Mouse (Mus musculus) liver, postnatal 0 days (tissue): ENCODE measurements around the gene Efcab14. TPM values are rescaled to one million over a fixed set of nuclear protein-coding genes. Genes with fewer than 3 reads are reported as not detected.

Experiments
- ATAC-seq: fragments of 200-750 bp; cut with Nextera tagmentation; 2 replicates; pipeline ENCODE4 v1.8.0; 2017; ENCODE audit warnings: mild to moderate bottlenecking, moderate library complexity
- DNase-seq: peaks from one replicate; pipeline ENCODE4 v3.0.0-alpha.2; 2016
- H3K27ac ChIP-seq: fragments of 300-500 bp; sonication (generic); 2 replicates; pipeline ENCODE4 v1.5.1; 2014; ENCODE audit warnings: antibody characterized with exemption, moderate library complexity, mild to moderate bottlenecking, low read depth
- H3K27me3 ChIP-seq: fragments of 300-500 bp; sonication (generic); 2 replicates; pipeline ENCODE4 v1.6.1; 2014; ENCODE audit warnings: low read length, control low read depth, mixed read lengths; ENCODE audit not compliant: insufficient read depth
- H3K36me3 ChIP-seq: fragments of 300-500 bp; sonication (generic); replicated peaks from 2 replicates; pipeline ENCODE4 v1.6.1; 2014; ENCODE audit warnings: mild to moderate bottlenecking, control low read depth, low read length, moderate library complexity, mixed read lengths; ENCODE audit not compliant: insufficient read depth
- H3K4me1 ChIP-seq: fragments of 300-500 bp; sonication (generic); 2 replicates; pipeline ENCODE4 v1.6.1; 2014; ENCODE audit warnings: antibody characterized with exemption, mild to moderate bottlenecking, control low read depth; ENCODE audit not compliant: insufficient read depth
- H3K4me2 ChIP-seq: fragments of 300-500 bp; sonication (generic); 2 replicates; pipeline ENCODE4 v1.6.1; 2014; ENCODE audit warnings: low read depth, mild to moderate bottlenecking, low read length, moderate library complexity, mixed read lengths
- H3K4me3 ChIP-seq: fragments of 300-500 bp; sonication (generic); 2 replicates; pipeline ENCODE4 v1.5.1; 2014; ENCODE audit warnings: low read depth, low read length
- H3K9ac ChIP-seq: fragments of 300-500 bp; sonication (generic); replicated peaks from 2 replicates; pipeline ENCODE4 v1.6.1; 2014; ENCODE audit warnings: mild to moderate bottlenecking, moderate library complexity
- H3K9me3 ChIP-seq: fragments of 300-500 bp; sonication (generic); 2 replicates; pipeline ENCODE4 v1.6.1; 2016; ENCODE audit warnings: mild to moderate bottlenecking, control low read depth, low read length, mixed read lengths
- CTCF ChIP-seq: sonication (generic); IDR thresholded peaks from 2 replicates; pipeline ENCODE4 v1.5.1; 2016; ENCODE audit warnings: antibody characterized with exemption, low read depth
- EP300 ChIP-seq: IDR thresholded peaks from 2 replicates; pipeline ENCODE4 v1.6.1; 2016; ENCODE audit warnings: antibody characterized with exemption, low read depth, mild to moderate bottlenecking
- WGBS: fragments of 180-500 bp; shearing (Covaris S2); extraction: QIAGEN DNeasy Blood & Tissue Kit; methylation state at CpG from one replicate; pipeline ENCODE4 v1.1.7; 2014; ENCODE audit not compliant: insufficient replicate concordance; 5-methylcytosine and 5-hydroxymethylcytosine counted together
- polyA plus RNA-seq: library from polyadenylated mRNA; unstranded; fragments of >200 nt; fragmentation: Nextera tagmentation; extraction: Ambion mirVana; gene quantifications from 2 replicates; pipeline ENCODE4 v1.2.1, GENCODE M21; 2015

The Efcab14 gene
- polyA plus RNA-seq = 8.3 and 8.4 TPM in 2 replicates

GRCm38 (mm10) chr4:115737551-115738041, at the start of gene Efcab14:
Efcab14 (plus strand) TSS chr4:115737744.
- H3K4me2 ChIP-seq = peak within 1 kb of the TSS; percentile 89
- peak; percentile 99 for DNase-seq
- peak within 1 kb of the TSS; percentile 92 for H3K27ac ChIP-seq
- peaks cover 18% of the 10 kb centered on the region for H3K4me1 ChIP-seq
- no peaks in the 10 kb centered on the region; the same call in 1 of the 2 replicates for H3K36me3 ChIP-seq
- peak; percentile 65 for TF ChIP-seq CTCF
- TF ChIP-seq EP300 = peak; percentile 18; the same call in 1 of the 2 replicates
- 1% methylated on average over 45 of the region's 45 CpGs for WGBS
- no peaks in the 10 kb centered on the region for H3K9me3 ChIP-seq
- peak; percentile 100 for ATAC-seq
- H3K4me3 ChIP-seq = peak within 1 kb of the TSS; percentile 97
- peak within 1 kb of the TSS; percentile 95 for H3K9ac ChIP-seq
- no peaks in the 10 kb centered on the region for H3K27me3 ChIP-seq

- Histone ChIP-seq H3K9ac (no peak overlapping the region), H3K9me3 (no peaks in the 10 kb centered on the region), H3K4me1 (no peaks in the 10 kb centered on the region), H3K4me3 (no peak overlapping the region), H3K27ac (no peak overlapping the region), H3K36me3 (no peaks in the 10 kb centered on the region), H3K27me3 (no peaks in the 10 kb centered on the region), H3K4me2 (no peak overlapping the region)
- ATAC-seq = no peak
- DNase-seq = no peak
- 61% methylated on average over 3 of the region's 3 CpGs for WGBS
- TF ChIP-seq CTCF (no peak), EP300 (no peak)
Measured at GRCm38 (mm10) chr4:115701468-115701867, 36.1 kb upstream of the Efcab14 start.

- Histone ChIP-seq H3K36me3 (no peaks in the 10 kb centered on the region), H3K4me1 (no peaks in the 10 kb centered on the region), H3K9ac (no peak overlapping the region), H3K9me3 (no peaks in the 10 kb centered on the region), H3K4me2 (no peak overlapping the region), H3K27me3 (no peaks in the 10 kb centered on the region), H3K4me3 (no peak overlapping the region), H3K27ac (no peak overlapping the region)
- 78% methylated on average over 2 of the region's 2 CpGs for WGBS
- ATAC-seq (no peak), DNase-seq (no peak)
- TF ChIP-seq EP300 = no peak
- TF ChIP-seq CTCF = no peak
Measured at GRCm38 (mm10) chr4:115703927-115704505, 33.5 kb upstream of the Efcab14 start.

GRCm38 (mm10) chr4:115708974-115709593, 28.5 kb upstream of the Efcab14 start:
- Histone ChIP-seq H3K36me3 (no peaks in the 10 kb centered on the region), H3K27me3 (no peaks in the 10 kb centered on the region), H3K4me3 (no peak overlapping the region), H3K9me3 (no peaks in the 10 kb centered on the region), H3K4me2 (no peak overlapping the region), H3K9ac (no peak overlapping the region), H3K27ac (no peak overlapping the region), H3K4me1 (peaks cover 4% of the 10 kb centered on the region)
- DNase-seq = no peak
- TF ChIP-seq CTCF = no peak
- TF ChIP-seq EP300 = no peak
- ATAC-seq = 0 out of 2 replicates have a peak, but pooled peaks have one; percentile 8
- WGBS = 37% methylated on average over 13 of the region's 13 CpGs

- Histone ChIP-seq H3K9ac (peak overlapping the region; percentile 26; the same call in 1 of the 2 replicates), H3K36me3 (no peaks in the 10 kb centered on the region), H3K4me3 (no peak overlapping the region), H3K4me1 (peaks cover 4% of the 10 kb centered on the region), H3K4me2 (peak overlapping the region; percentile 53), H3K27ac (no peak overlapping the region), H3K9me3 (no peaks in the 10 kb centered on the region), H3K27me3 (no peaks in the 10 kb centered on the region)
- DNase-seq = peak; percentile 88
- ATAC-seq = peak; percentile 88
- WGBS = 15% methylated on average over 12 of the region's 13 CpGs
- no peak for TF ChIP-seq EP300
- TF ChIP-seq CTCF = peak; percentile 86
Measured at GRCm38 (mm10) chr4:115709792-115710418, 27.6 kb upstream of the Efcab14 start.

GRCm38 (mm10) chr4:115728721-115729120, 8.8 kb upstream of the Efcab14 start:
- no peaks in the 10 kb centered on the region for H3K9me3 ChIP-seq
- H3K4me1 ChIP-seq = no peaks in the 10 kb centered on the region
- 13% methylated on average over 5 of the region's 5 CpGs for WGBS
- no peak overlapping the region for H3K27ac ChIP-seq
- H3K4me3 ChIP-seq = no peak overlapping the region
- H3K36me3 ChIP-seq = no peaks in the 10 kb centered on the region
- H3K4me2 ChIP-seq = no peak overlapping the region
- no peak overlapping the region for H3K9ac ChIP-seq
- DNase-seq (peak; percentile 51), ATAC-seq (no peak)
- TF ChIP-seq CTCF (no peak), EP300 (no peak)
- H3K27me3 ChIP-seq = no peaks in the 10 kb centered on the region
